Mouse (Mus musculus) hindbrain, embryonic 11.5 days (tissue): Measurements from ENCODE around the gene Rgs9. TPM values are rescaled to one million over a fixed set of nuclear protein-coding genes. Genes with fewer than 3 reads are reported as not detected.

ENCODE experiments used
- ATAC-seq: fragments of 200-750 bp; cut with Nextera tagmentation; 2 replicates; pipeline ENCODE4 v1.8.0; 2017; ENCODE audit warnings: mild to moderate bottlenecking, moderate TSS enrichment, moderate library complexity; ENCODE audit not compliant: low FRiP score
- DNase-seq: peaks from one replicate; pipeline ENCODE4 v3.0.0-alpha.2; 2015; ENCODE audit warnings: low spot score
- H3K27ac ChIP-seq: fragments of 300-500 bp; sonication (generic); 2 replicates; pipeline ENCODE4 v1.5.1; 2014; ENCODE audit warnings: mild to moderate bottlenecking, low read depth, low read length
- H3K27me3 ChIP-seq: fragments of 300-500 bp; sonication (generic); 2 replicates; pipeline ENCODE4 v1.6.1; 2014; ENCODE audit warnings: mild to moderate bottlenecking, low read length, moderate library complexity, mixed read lengths; ENCODE audit not compliant: control insufficient read depth, insufficient read depth
- H3K36me3 ChIP-seq: fragments of 300-500 bp; sonication (generic); 2 replicates; pipeline ENCODE4 v1.6.1; 2014; ENCODE audit warnings: mild to moderate bottlenecking, low read length, moderate library complexity, mixed read lengths; ENCODE audit not compliant: control insufficient read depth, insufficient read depth
- H3K4me1 ChIP-seq: fragments of 300-500 bp; sonication (generic); replicated peaks from 2 replicates; pipeline ENCODE4 v1.6.1; 2014; ENCODE audit warnings: low read length, mixed read lengths; ENCODE audit not compliant: control insufficient read depth, insufficient read depth
- H3K4me2 ChIP-seq: fragments of 300-500 bp; sonication (generic); replicated peaks from 2 replicates; pipeline ENCODE4 v1.6.1; 2014; ENCODE audit warnings: mild to moderate bottlenecking, low read depth, low read length
- H3K4me3 ChIP-seq: fragments of 300-500 bp; sonication (generic); 2 replicates; pipeline ENCODE4 v1.5.1; 2014; ENCODE audit warnings: low read depth, low read length
- H3K9ac ChIP-seq: fragments of 300-500 bp; sonication (generic); 2 replicates; pipeline ENCODE4 v1.6.1; 2014; ENCODE audit warnings: low read depth, low read length
- H3K9me3 ChIP-seq: fragments of 300-500 bp; sonication (generic); 2 replicates; pipeline ENCODE4 v1.6.1; 2016; ENCODE audit warnings: low read length; ENCODE audit not compliant: control insufficient read depth
- WGBS: fragments of 180-500 bp; shearing (Covaris S2); extraction: QIAGEN DNeasy Blood & Tissue Kit; methylation state at CpG from one replicate; pipeline ENCODE4 v1.1.7; 2014; 5-methylcytosine and 5-hydroxymethylcytosine counted together
- polyA plus RNA-seq: library from polyadenylated mRNA; unstranded; fragments of >200 nt; fragmentation: Nextera tagmentation; extraction: Ambion mirVana; gene quantifications from 2 replicates; pipeline ENCODE4 v1.2.1, GENCODE M21; 2014

The Rgs9 gene
- polyA plus RNA-seq, 1 experiment from 2014 or later: 2.4 TPM

DNA sequence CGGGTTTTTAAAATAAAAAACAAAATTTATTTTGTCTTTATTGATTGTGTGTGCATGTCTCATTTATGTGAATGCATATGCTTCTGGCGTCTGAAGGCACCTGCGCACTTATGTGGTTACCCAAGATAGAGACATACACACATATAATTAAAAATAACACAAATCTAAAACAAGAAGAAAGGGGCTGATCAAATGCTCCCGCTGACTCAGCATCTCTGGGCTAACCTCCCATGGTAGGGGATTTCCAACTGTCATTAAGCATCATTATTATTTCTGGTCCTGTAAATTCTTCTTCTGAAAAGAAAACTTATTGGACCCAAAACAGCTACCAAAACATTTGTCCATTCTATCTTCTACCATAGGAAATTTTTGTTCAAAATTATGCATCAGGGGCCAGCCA lies 36.8 kb upstream of the Rgs9 start:
- Histone ChIP-seq H3K4me3 (no peak overlapping the region), H3K4me1 (no peaks in the 10 kb centered on the region), H3K9ac (no peak overlapping the region), H3K9me3 (no peaks in the 10 kb centered on the region), H3K27me3 (no peaks in the 10 kb centered on the region), H3K36me3 (no peaks in the 10 kb centered on the region), H3K4me2 (no peak overlapping the region), H3K27ac (no peak overlapping the region)
- DNase-seq (no peak), ATAC-seq (no peak)
- WGBS: 88% methylated on average over 4 of the region's 4 CpGs

DNA sequence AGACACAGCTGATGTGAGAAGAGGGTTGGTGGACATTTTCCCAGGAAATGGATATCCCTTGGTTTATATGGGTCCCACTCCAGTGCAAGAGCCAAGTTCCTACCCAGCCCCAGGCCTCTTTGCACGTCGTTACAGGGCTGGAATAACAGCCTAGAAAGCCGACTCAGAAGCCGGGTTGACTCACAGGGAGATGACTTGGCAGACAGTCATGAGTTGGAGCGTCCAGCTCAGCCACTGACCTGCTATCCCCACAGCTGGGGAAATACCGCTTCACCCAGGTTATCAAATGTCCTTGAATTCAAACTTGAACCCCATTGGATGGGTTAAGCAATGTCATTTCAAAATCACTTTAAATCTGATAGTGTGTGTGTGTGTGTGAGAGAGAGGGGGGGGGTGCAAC lies 34.8 kb upstream of the Rgs9 start:
- no peaks in the 10 kb centered on the region for H3K4me1 ChIP-seq
- H3K27ac ChIP-seq: no peak overlapping the region
- no peaks in the 10 kb centered on the region for H3K27me3 ChIP-seq
- no peak overlapping the region for H3K4me2 ChIP-seq
- WGBS: 83% methylated on average over 6 of the region's 6 CpGs
- DNase-seq (no peak), ATAC-seq (no peak)
- no peaks in the 10 kb centered on the region for H3K36me3 ChIP-seq
- no peak overlapping the region for H3K9ac ChIP-seq
- no peaks in the 10 kb centered on the region for H3K9me3 ChIP-seq
- no peak overlapping the region for H3K4me3 ChIP-seq

DNA sequence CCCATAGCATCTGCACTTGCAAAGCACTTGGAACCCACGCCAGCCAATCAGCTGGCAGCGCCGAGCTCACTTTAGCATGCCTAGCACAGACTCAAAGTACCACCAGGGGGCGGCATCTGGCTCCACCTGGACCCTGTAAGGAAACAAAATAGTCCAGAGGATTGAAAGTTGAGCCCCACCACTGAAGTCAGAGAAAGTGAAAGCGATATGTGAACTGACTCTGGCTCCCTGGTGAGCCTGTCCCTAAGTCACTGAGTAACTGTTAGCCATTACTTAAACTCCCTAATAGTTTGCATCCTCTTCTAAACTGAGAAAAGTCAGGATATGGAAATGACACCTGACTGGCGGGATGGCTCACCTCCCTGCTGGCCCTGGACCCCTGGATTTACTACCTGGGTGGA lies 33.5 kb upstream of the Rgs9 start:
- Histone ChIP-seq H3K9ac (no peak overlapping the region), H3K4me3 (no peak overlapping the region), H3K27ac (no peak overlapping the region), H3K4me2 (peak overlapping the region; percentile 28), H3K9me3 (no peaks in the 10 kb centered on the region), H3K27me3 (no peaks in the 10 kb centered on the region), H3K36me3 (no peaks in the 10 kb centered on the region), H3K4me1 (no peaks in the 10 kb centered on the region)
- ATAC-seq: peak; percentile 92
- 8% methylated on average over 6 of the region's 6 CpGs for WGBS
- peak; percentile 95 for DNase-seq

DNA sequence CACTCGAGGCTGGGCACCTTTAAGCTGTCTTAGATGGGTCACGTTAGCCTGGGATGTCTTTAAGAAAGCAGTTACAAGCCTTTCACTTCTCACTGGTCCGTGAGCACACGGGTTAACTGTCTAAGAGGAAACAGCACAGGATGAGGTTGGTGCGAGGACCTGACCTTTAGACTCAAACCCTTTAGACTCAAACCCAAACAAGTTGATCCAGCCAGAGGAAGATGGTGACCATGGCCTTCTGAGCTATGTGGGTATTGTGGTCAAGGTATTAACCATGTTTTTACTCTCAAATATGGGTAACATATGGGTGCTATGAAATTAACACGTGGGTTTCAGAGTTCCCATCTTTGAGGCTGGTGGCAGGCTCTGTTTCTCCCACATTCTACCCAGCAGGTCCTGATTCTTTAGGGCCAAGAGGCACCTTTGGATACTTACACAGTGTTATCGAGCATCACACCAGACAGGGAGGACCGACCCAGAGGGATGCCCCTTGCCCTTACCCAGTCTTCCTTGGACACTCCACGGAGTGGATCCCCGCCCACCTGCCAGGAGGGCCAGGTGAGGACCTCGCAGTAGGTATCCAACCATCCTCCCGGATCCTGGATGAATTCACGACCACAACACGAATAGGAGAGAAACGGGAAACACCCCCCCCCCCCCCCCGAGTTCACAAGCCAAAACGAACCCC lies 32.9 kb upstream of the Rgs9 start:
- Histone ChIP-seq H3K36me3 (no peaks in the 10 kb centered on the region), H3K4me3 (no peak overlapping the region), H3K9me3 (no peaks in the 10 kb centered on the region), H3K4me2 (peak overlapping the region; percentile 28), H3K9ac (no peak overlapping the region), H3K27me3 (no peaks in the 10 kb centered on the region), H3K4me1 (no peaks in the 10 kb centered on the region), H3K27ac (no peak overlapping the region)
- peak; percentile 71 for ATAC-seq
- 36% methylated on average over 17 of the region's 17 CpGs for WGBS
- DNase-seq: no peak

DNA sequence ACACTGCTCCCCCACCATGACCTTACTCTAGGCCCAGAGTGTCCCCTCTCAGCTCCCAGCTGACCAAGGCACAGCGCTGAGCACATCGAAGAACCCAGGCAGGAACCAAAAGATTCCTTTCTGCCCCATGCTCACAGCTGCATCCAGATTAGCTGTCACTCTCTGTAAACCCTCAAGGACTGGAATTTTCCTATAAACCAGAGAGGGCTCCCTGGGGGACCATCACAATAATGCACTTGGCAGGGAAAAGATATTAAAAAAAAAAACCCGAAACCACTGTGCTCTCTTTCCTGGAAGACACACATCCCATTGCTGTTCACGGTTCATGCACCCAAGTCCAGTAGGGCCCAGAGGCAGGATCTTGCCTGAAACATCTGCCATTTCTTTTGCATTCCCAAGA lies 31.4 kb upstream of the Rgs9 start:
- no peak for ATAC-seq

DNA sequence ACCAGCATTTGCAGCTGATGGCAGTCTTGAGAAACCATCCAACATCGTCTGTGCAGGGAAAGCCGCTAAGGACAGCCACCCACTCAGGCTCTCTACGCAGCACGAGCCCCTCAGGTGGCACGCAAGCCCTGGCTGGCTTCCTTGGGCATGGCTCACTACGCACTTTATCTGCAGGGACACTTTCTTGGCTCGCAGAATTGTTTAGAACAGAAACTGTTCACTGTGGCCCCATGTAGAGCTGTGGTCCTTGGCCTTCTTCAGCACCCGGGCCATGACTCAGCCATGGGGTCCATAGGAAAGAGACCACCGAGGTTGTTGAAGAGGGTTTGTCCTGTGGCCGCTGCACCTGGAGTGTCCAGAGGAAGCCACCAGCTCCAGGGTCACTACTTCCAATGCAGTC lies 30.0 kb upstream of the Rgs9 start:
- 86% methylated on average over 10 of the region's 10 CpGs for WGBS
- DNase-seq: no peak
- no peak overlapping the region for H3K9ac ChIP-seq

More for the DNA sequence above, 31.4 kb upstream of the Rgs9 start:
- WGBS: 65% methylated on average over 4 of the region's 4 CpGs
- H3K9me3 ChIP-seq: no peaks in the 10 kb centered on the region
- H3K4me3 ChIP-seq: no peak overlapping the region
- no peaks in the 10 kb centered on the region for H3K36me3 ChIP-seq
- DNase-seq: no peak
- no peak overlapping the region for H3K9ac ChIP-seq
- H3K27me3 ChIP-seq: no peaks in the 10 kb centered on the region
- no peak overlapping the region for H3K27ac ChIP-seq
- H3K4me2 ChIP-seq: no peak overlapping the region
- H3K4me1 ChIP-seq: no peaks in the 10 kb centered on the region

DNA sequence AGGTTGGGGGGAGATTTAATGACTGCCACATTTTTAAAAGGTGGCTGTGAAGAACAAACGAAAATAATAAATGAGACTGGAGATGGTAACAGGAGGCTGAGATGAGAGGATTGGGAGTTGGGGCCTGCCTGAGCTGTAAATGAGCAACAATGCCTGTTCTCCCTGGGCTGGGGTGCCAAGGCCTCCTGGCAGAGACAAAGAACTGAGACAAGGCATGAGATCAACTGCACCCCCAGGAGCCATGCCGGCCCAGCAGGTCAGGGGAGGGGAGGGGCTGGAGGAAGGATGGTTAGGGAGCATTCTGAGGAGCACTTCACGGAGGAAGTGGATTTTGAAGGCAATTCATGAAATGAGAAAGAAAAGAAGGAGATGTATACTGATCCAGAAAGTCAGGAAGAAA lies 29.5 kb upstream of the Rgs9 start:
- no peak for DNase-seq
- no peak overlapping the region for H3K4me2 ChIP-seq
- ATAC-seq: no peak
- H3K4me1 ChIP-seq: no peaks in the 10 kb centered on the region
- H3K9ac ChIP-seq: no peak overlapping the region
- no peak overlapping the region for H3K4me3 ChIP-seq
- H3K27ac ChIP-seq: no peak overlapping the region
- no peaks in the 10 kb centered on the region for H3K9me3 ChIP-seq
- 34% methylated on average over 3 of the region's 3 CpGs for WGBS
- no peaks in the 10 kb centered on the region for H3K27me3 ChIP-seq
- no peaks in the 10 kb centered on the region for H3K36me3 ChIP-seq

More for the DNA sequence above, 30.0 kb upstream of the Rgs9 start:
- no peaks in the 10 kb centered on the region for H3K27me3 ChIP-seq
- H3K4me3 ChIP-seq: no peak overlapping the region
- no peak for ATAC-seq
- no peak overlapping the region for H3K4me2 ChIP-seq
- no peaks in the 10 kb centered on the region for H3K4me1 ChIP-seq
- H3K27ac ChIP-seq: no peak overlapping the region
- H3K9me3 ChIP-seq: no peaks in the 10 kb centered on the region
- H3K36me3 ChIP-seq: no peaks in the 10 kb centered on the region

DNA sequence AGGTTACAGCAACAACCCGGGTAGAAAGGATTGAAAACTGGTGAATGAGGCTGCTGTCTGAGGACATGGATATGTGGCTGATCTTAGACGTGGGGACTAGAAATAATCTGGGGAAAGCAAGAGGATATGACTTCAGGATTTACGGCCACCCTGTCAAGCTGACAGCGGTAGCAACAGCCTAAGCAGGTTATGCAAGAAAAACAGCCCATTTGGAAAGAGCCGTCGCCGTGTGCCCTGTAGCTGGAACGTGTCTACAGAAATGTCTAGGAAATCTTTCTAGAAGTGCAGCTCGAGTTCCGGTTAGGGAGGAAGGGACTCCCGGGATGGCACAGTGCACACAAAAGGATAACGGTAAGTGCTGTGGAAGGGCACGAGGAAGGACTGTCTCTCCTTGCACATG lies 28.3 kb upstream of the Rgs9 start:
- Histone ChIP-seq H3K4me2 (no peak overlapping the region), H3K27ac (no peak overlapping the region), H3K27me3 (no peaks in the 10 kb centered on the region), H3K4me1 (no peaks in the 10 kb centered on the region), H3K4me3 (no peak overlapping the region), H3K36me3 (no peaks in the 10 kb centered on the region), H3K9me3 (no peaks in the 10 kb centered on the region), H3K9ac (no peak overlapping the region)
- ATAC-seq: no peak
- no peak for DNase-seq
- WGBS: 86% methylated on average over 13 of the region's 13 CpGs

DNA sequence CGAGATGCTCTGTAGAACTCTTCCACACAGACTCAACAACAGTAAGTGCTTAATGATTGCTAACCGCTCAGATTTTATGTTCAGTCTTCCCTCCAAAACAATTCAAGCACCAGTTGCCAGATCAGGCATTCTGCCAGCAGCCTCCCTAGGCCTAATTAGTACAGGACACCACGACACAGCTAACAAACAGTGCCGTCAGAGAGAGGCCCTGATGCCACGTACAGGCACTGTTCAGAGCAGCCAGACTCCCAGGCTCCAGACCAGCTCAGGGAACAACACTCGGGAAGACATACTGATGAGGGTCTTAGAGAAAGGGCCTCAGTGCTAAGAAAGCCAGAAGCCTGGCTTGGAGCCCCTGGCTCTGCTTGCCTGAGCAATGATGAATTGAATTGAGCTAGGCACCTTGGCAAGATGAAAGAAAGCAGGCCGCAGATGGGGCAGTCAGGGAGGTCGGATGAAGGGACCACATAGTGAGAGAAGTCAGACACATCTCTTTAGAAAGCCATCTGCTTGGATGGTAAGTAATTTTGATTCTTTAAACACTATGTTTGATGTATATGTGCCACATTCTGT lies 22.5 kb upstream of the Rgs9 start:
- Histone ChIP-seq H3K9me3 (no peaks in the 10 kb centered on the region), H3K4me1 (no peaks in the 10 kb centered on the region), H3K27me3 (no peaks in the 10 kb centered on the region), H3K4me3 (no peak overlapping the region), H3K36me3 (no peaks in the 10 kb centered on the region), H3K4me2 (no peak overlapping the region), H3K27ac (no peak overlapping the region), H3K9ac (no peak overlapping the region)
- DNase-seq: no peak
- ATAC-seq: no peak
- WGBS: 52% methylated on average over 8 of the region's 8 CpGs
